Mouse (Mus musculus) neural tube, embryonic 15.5 days (tissue): ENCODE data around the gene Ghdc. TPM values are rescaled to one million over a fixed set of nuclear protein-coding genes. Genes with fewer than 3 reads are reported as not detected.

Experiments
- ATAC-seq: fragments of 200-750 bp; cut with Nextera tagmentation; 2 replicates; pipeline ENCODE4 v1.8.0; 2017; ENCODE audit warnings: mild to moderate bottlenecking, moderate TSS enrichment, moderate library complexity; ENCODE audit not compliant: low FRiP score
- H3K27ac ChIP-seq: fragments of 300-500 bp; sonication (generic); replicated peaks from 2 replicates; pipeline ENCODE4 v1.5.1; 2015; ENCODE audit warnings: mild to moderate bottlenecking, inconsistent platforms
- H3K27me3 ChIP-seq: fragments of 300-500 bp; sonication (generic); replicated peaks from 2 replicates; pipeline ENCODE4 v1.6.1; 2015; ENCODE audit warnings: inconsistent platforms
- H3K36me3 ChIP-seq: fragments of 300-500 bp; sonication (generic); 2 replicates; pipeline ENCODE4 v1.6.1; 2015; ENCODE audit warnings: inconsistent platforms
- H3K4me1 ChIP-seq: fragments of 300-500 bp; sonication (generic); 2 replicates; pipeline ENCODE4 v1.6.1; 2015; ENCODE audit warnings: inconsistent platforms
- H3K4me2 ChIP-seq: fragments of 300-500 bp; sonication (generic); 2 replicates; pipeline ENCODE4 v1.6.1; 2015; ENCODE audit warnings: inconsistent platforms, mild to moderate bottlenecking, moderate library complexity
- H3K4me3 ChIP-seq: fragments of 300-500 bp; sonication (generic); replicated peaks from 2 replicates; pipeline ENCODE4 v1.5.1; 2015; ENCODE audit warnings: mild to moderate bottlenecking, inconsistent platforms
- H3K9ac ChIP-seq: fragments of 300-500 bp; sonication (generic); replicated peaks from 2 replicates; pipeline ENCODE4 v1.6.1; 2015; ENCODE audit warnings: mild to moderate bottlenecking, inconsistent platforms
- H3K9me3 ChIP-seq: fragments of 300-500 bp; sonication (generic); replicated peaks from 2 replicates; pipeline ENCODE4 v1.6.1; 2016; ENCODE audit warnings: inconsistent platforms
- WGBS: fragments of 180-500 bp; shearing (Covaris S2); methylation state at CpG from one replicate; pipeline ENCODE4 v1.1.7; 2015; ENCODE audit warnings: mixed read lengths; 5-methylcytosine and 5-hydroxymethylcytosine counted together
- polyA plus RNA-seq: library from polyadenylated mRNA; unstranded; fragments of >200 nt; fragmentation: Nextera tagmentation; extraction: Ambion mirVana; gene quantifications from 2 replicates; pipeline ENCODE4 v1.2.1, GENCODE M21; 2015

Gene Ghdc
- polyA plus RNA-seq, 1 experiment from 2014 or later = 9.9 TPM

GRCm38 (mm10) chr11:100781763-100782475, 11.2 kb upstream of the Ghdc start:
- Histone ChIP-seq H3K36me3 (peaks cover 70% of the 10 kb centered on the region), H3K4me3 (no peak overlapping the region), H3K27ac (no peak overlapping the region), H3K9me3 (no peaks in the 10 kb centered on the region), H3K27me3 (no peaks in the 10 kb centered on the region), H3K4me1 (no peaks in the 10 kb centered on the region), H3K9ac (no peak overlapping the region), H3K4me2 (no peak overlapping the region)
- 91% methylated on average over 15 of the region's 15 CpGs for WGBS
- ATAC-seq = no peak

GRCm38 (mm10) chr11:100780247-100780646, 9.5 kb upstream of the Ghdc start:
- Histone ChIP-seq H3K4me1 (no peaks in the 10 kb centered on the region), H3K9ac (no peak overlapping the region), H3K4me3 (no peak overlapping the region), H3K36me3 (peaks cover 57% of the 10 kb centered on the region), H3K27me3 (no peaks in the 10 kb centered on the region), H3K4me2 (no peak overlapping the region), H3K27ac (no peak overlapping the region), H3K9me3 (no peaks in the 10 kb centered on the region)
- no peak for ATAC-seq
- WGBS = 79% methylated on average over 8 of the region's 8 CpGs

- H3K4me2 ChIP-seq = no peak overlapping the region
- no peak for ATAC-seq
- H3K9ac ChIP-seq = no peak overlapping the region
- H3K27me3 ChIP-seq = no peaks in the 10 kb centered on the region
- no peak overlapping the region for H3K27ac ChIP-seq
- H3K9me3 ChIP-seq = no peaks in the 10 kb centered on the region
- no peaks in the 10 kb centered on the region for H3K4me1 ChIP-seq
- H3K4me3 ChIP-seq = no peak overlapping the region
- 83% methylated on average over 3 of the region's 3 CpGs for WGBS
- peaks cover 37% of the 10 kb centered on the region for H3K36me3 ChIP-seq
Observed at GRCm38 (mm10) chr11:100778069-100778468, 7.3 kb upstream of the Ghdc start.

- no peak for ATAC-seq
Observed at GRCm38 (mm10) chr11:100775921-100776320, 5.2 kb upstream of the Ghdc start.

GRCm38 (mm10) chr11:100774261-100774660, 3.5 kb upstream of the Ghdc start:
- Histone ChIP-seq H3K9ac (no peak overlapping the region), H3K27me3 (no peaks in the 10 kb centered on the region), H3K4me3 (no peak overlapping the region), H3K4me1 (peaks cover 9% of the 10 kb centered on the region), H3K9me3 (no peaks in the 10 kb centered on the region), H3K4me2 (no peak overlapping the region), H3K27ac (no peak overlapping the region), H3K36me3 (peaks cover 4% of the 10 kb centered on the region; the same call in 1 of the 2 replicates)
- WGBS = 82% methylated on average over 4 of the region's 4 CpGs
- no peak for ATAC-seq

More at GRCm38 (mm10) chr11:100775921-100776320, 5.2 kb upstream of the Ghdc start:
- H3K27ac ChIP-seq = no peak overlapping the region
- H3K9me3 ChIP-seq = no peaks in the 10 kb centered on the region
- WGBS = 85% methylated on average over 10 of the region's 10 CpGs
- peaks cover 17% of the 10 kb centered on the region for H3K36me3 ChIP-seq
- 0 out of 2 replicates have a peak, but pooled peaks cover 2% of the 10 kb centered on the region for H3K4me1 ChIP-seq
- H3K27me3 ChIP-seq = no peaks in the 10 kb centered on the region
- H3K9ac ChIP-seq = no peak overlapping the region
- H3K4me2 ChIP-seq = no peak overlapping the region
- H3K4me3 ChIP-seq = no peak overlapping the region

- no peaks in the 10 kb centered on the region for H3K9me3 ChIP-seq
- no peaks in the 10 kb centered on the region for H3K36me3 ChIP-seq
- H3K9ac ChIP-seq = peak overlapping the region; percentile 57; the same call in 1 of the 2 replicates
- peak overlapping the region; percentile 56 for H3K4me2 ChIP-seq
- peak overlapping the region; percentile 58 for H3K4me3 ChIP-seq
- no peak overlapping the region for H3K27ac ChIP-seq
- WGBS = 47% methylated on average over 6 of the region's 6 CpGs
- H3K27me3 ChIP-seq = no peaks in the 10 kb centered on the region
- peaks cover 9% of the 10 kb centered on the region for H3K4me1 ChIP-seq
- ATAC-seq = no peak
Observed at GRCm38 (mm10) chr11:100769980-100770379, 777 bp downstream of the Ghdc start.

GRCm38 (mm10) chr11:100767871-100768270, 2.9 kb downstream of the Ghdc start:
- H3K27me3 ChIP-seq = no peaks in the 10 kb centered on the region
- peaks cover 9% of the 10 kb centered on the region for H3K4me1 ChIP-seq
- 88% methylated on average over 5 of the region's 5 CpGs for WGBS
- no peaks in the 10 kb centered on the region for H3K36me3 ChIP-seq
- H3K9me3 ChIP-seq = no peaks in the 10 kb centered on the region
- ATAC-seq = no peak
- no peak overlapping the region for H3K27ac ChIP-seq
- no peak overlapping the region for H3K9ac ChIP-seq
- H3K4me2 ChIP-seq = no peak overlapping the region
- H3K4me3 ChIP-seq = no peak overlapping the region

- Histone ChIP-seq H3K9me3 (no peaks in the 10 kb centered on the region), H3K4me2 (no peak overlapping the region), H3K4me1 (peaks cover 15% of the 10 kb centered on the region), H3K4me3 (no peak overlapping the region), H3K36me3 (no peaks in the 10 kb centered on the region), H3K27me3 (no peaks in the 10 kb centered on the region), H3K9ac (no peak overlapping the region), H3K27ac (no peak overlapping the region)
- no peak for ATAC-seq
- 83% methylated on average over 9 of the region's 9 CpGs for WGBS
Observed at GRCm38 (mm10) chr11:100766726-100767125, 4.0 kb downstream of the Ghdc start.

GRCm38 (mm10) chr11:100762831-100763230, 7.9 kb downstream of the Ghdc start, which contains the start of gene Hcrt:
Gene Hcrt (minus strand): TSS chr11:100762931.
- H3K4me1 ChIP-seq = peaks cover 35% of the 10 kb centered on the region
- H3K27me3 ChIP-seq = 0 out of 2 replicates have a peak, but pooled peaks cover 5% of the 10 kb centered on the region
- H3K9me3 ChIP-seq = no peaks in the 10 kb centered on the region
- peak within 1 kb of the TSS; percentile 47 for H3K9ac ChIP-seq
- no peaks in the 10 kb centered on the region for H3K36me3 ChIP-seq
- no peak for ATAC-seq
- H3K27ac ChIP-seq = peak within 1 kb of the TSS; percentile 69; the same call in 1 of the 2 replicates
- H3K4me3 ChIP-seq = peak within 1 kb of the TSS; percentile 45
- WGBS = 94% methylated on average over 7 of the region's 7 CpGs
- H3K4me2 ChIP-seq = peak within 1 kb of the TSS; percentile 76

GRCm38 (mm10) chr11:100761547-100762045, 9.2 kb downstream of the Ghdc start:
- Histone ChIP-seq H3K9me3 (no peaks in the 10 kb centered on the region), H3K4me2 (peak overlapping the region; percentile 76), H3K4me1 (peaks cover 37% of the 10 kb centered on the region), H3K9ac (peak overlapping the region; percentile 47), H3K4me3 (peak overlapping the region; percentile 45), H3K27ac (peak overlapping the region; percentile 69), H3K36me3 (peaks cover 4% of the 10 kb centered on the region; the same call in 1 of the 2 replicates), H3K27me3 (0 out of 2 replicates have a peak, but pooled peaks cover 6% of the 10 kb centered on the region)
- WGBS = 0% methylated on average over 27 of the region's 27 CpGs
- peak; percentile 67 for ATAC-seq

GRCm38 (mm10) chr11:100759611-100760233, 11.0 kb downstream of the Ghdc start, which contains the start of gene Kcnh4:
Gene Kcnh4 (minus strand): TSS chr11:100759942.
- Histone ChIP-seq H3K4me1 (peaks cover 37% of the 10 kb centered on the region), H3K9me3 (no peaks in the 10 kb centered on the region), H3K27me3 (peaks cover 6% of the 10 kb centered on the region; the same call in 1 of the 2 replicates), H3K36me3 (peaks cover 18% of the 10 kb centered on the region), H3K4me2 (peak within 1 kb of the TSS; percentile 73), H3K27ac (peak within 1 kb of the TSS; percentile 73), H3K9ac (peak within 1 kb of the TSS; percentile 63), H3K4me3 (peak within 1 kb of the TSS; percentile 65)
- WGBS = under 1% methylated on average over 39 of the region's 51 CpGs
- ATAC-seq = peak; percentile 81
